Mouse (Mus musculus): ENCODE data around the gene Msl3l2. TPM values are rescaled to one million over a fixed set of nuclear protein-coding genes. Genes with fewer than 3 reads are reported as not detected.

Msl3l2 gene
- total and polyA plus RNA-seq, 2 experiments from 2014 or later, result 12.4 to 14.4 TPM

GRCm38 (mm10) chr10:56158748-56159147 lies 52.0 kb downstream of the Msl3l2 start:
- ATAC-seq (ENCODE audit: low FRiP score) (no peak), DNase-seq (ENCODE audit: low spot score) (no peak)
- Histone ChIP-seq H3K9me3 (ENCODE audit: low read length) (no peaks in the 10 kb centered on the region), H3K4me3 (ENCODE audit: low read depth, low read length) (no peak overlapping the region), H3K4me2 (ENCODE audit: low read depth, low read length, poor library complexity, severe bottlenecking) (no peak overlapping the region), H3K36me3 (ENCODE audit: insufficient read depth, low read length) (no peaks in the 10 kb centered on the region), H3K27me3 (ENCODE audit: insufficient read depth, low read length) (no peaks in the 10 kb centered on the region), H3K4me1 (ENCODE audit: insufficient read depth, low read length) (no peaks in the 10 kb centered on the region), H3K27ac (ENCODE audit: low read depth, low read length) (no peak overlapping the region), H3K9ac (replicated peaks; ENCODE audit: low read length, poor library complexity, severe bottlenecking) (no peak overlapping the region)
- no peak for TF ChIP-seq CTCF (IDR thresholded peaks at IDR 0.05)
- WGBS, result 27% methylated on average over 2 of the region's 2 CpGs

GRCm38 (mm10) chr10:56164411-56164810 lies 57.7 kb downstream of the Msl3l2 start:
- no peak for TF ChIP-seq CTCF (IDR thresholded peaks at IDR 0.05)
- H3K4me2 ChIP-seq (ENCODE audit: low read depth, low read length, poor library complexity, severe bottlenecking), result no peak overlapping the region
- peak; percentile 3 for DNase-seq (ENCODE audit: low spot score)
- 82% methylated on average over 3 of the region's 3 CpGs for WGBS
- H3K27ac ChIP-seq (ENCODE audit: low read depth, low read length), result no peak overlapping the region
- H3K9ac ChIP-seq (replicated peaks; ENCODE audit: low read length, poor library complexity, severe bottlenecking), result no peak overlapping the region
- H3K9me3 ChIP-seq (ENCODE audit: low read length), result no peaks in the 10 kb centered on the region
- no peaks in the 10 kb centered on the region for H3K36me3 ChIP-seq (ENCODE audit: insufficient read depth, low read length)
- no peaks in the 10 kb centered on the region for H3K4me1 ChIP-seq (ENCODE audit: insufficient read depth, low read length)
- no peaks in the 10 kb centered on the region for H3K27me3 ChIP-seq (ENCODE audit: insufficient read depth, low read length)
- ATAC-seq (ENCODE audit: low FRiP score), result no peak
- no peak overlapping the region for H3K4me3 ChIP-seq (ENCODE audit: low read depth, low read length)

DNA sequence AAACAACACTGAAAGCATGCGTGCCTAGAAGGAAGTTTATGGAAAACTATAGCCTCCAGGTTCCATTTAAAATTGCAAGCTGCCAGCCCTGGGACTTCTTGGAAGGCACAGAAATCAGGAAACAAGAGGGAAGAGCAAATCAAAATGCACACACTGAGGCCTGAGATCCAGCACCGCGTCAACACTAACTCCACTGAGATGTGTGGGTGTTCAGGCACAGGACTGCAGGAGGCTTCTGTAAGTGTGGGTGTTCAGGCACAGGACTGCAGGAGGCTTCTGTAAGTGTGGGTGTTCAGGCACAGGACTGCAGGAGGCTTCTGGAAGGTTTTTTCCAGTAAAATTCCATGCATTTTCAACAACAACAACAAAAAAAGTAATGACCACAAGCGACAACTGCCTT lies 59.0 kb downstream of the Msl3l2 start:
- no peak overlapping the region for H3K9ac ChIP-seq (replicated peaks; ENCODE audit: low read length, poor library complexity, severe bottlenecking)
- TF ChIP-seq CTCF (IDR thresholded peaks at IDR 0.05), result no peak
- no peak for DNase-seq (ENCODE audit: low spot score)
- no peak overlapping the region for H3K4me3 ChIP-seq (ENCODE audit: low read depth, low read length)
- no peaks in the 10 kb centered on the region for H3K36me3 ChIP-seq (ENCODE audit: insufficient read depth, low read length)
- H3K27me3 ChIP-seq (ENCODE audit: insufficient read depth, low read length), result no peaks in the 10 kb centered on the region
- no peaks in the 10 kb centered on the region for H3K9me3 ChIP-seq (ENCODE audit: low read length)
- H3K4me1 ChIP-seq (ENCODE audit: insufficient read depth, low read length), result no peaks in the 10 kb centered on the region
- ATAC-seq (ENCODE audit: low FRiP score), result no peak
- no peak overlapping the region for H3K27ac ChIP-seq (ENCODE audit: low read depth, low read length)
- no peak overlapping the region for H3K4me2 ChIP-seq (ENCODE audit: low read depth, low read length, poor library complexity, severe bottlenecking)
- WGBS, result 85% methylated on average over 4 of the region's 4 CpGs

Other genes starting within 250 kb of the Msl3l2 start
- gene Tbc1d32, start 121.8 kb downstream of the Msl3l2 start, total RNA-seq (2014; rRNA removed), result 5.5 and 7.2 TPM in 2 replicates
- gene Tbc1d32, start 121.8 kb downstream of the Msl3l2 start, polyA plus RNA-seq (2015; fragmentation: Nextera tagmentation; extraction: Ambion mirVana), result 1.8 and 2.1 TPM in 2 replicates